Mouse (Mus musculus): ENCODE data around the gene Zfp422. TPM values are rescaled to one million over a fixed set of nuclear protein-coding genes. Genes with fewer than 3 reads are reported as not detected.

Zfp422 gene
- 22.0 TPM for polyA plus RNA-seq (2014; fragmentation: Illumina TruSeq; extraction: RNeasy Lipid Tissue Mini Kit (QIAGEN cat#74804); ENCODE audit: low read depth, low replicate concordance)

DNA sequence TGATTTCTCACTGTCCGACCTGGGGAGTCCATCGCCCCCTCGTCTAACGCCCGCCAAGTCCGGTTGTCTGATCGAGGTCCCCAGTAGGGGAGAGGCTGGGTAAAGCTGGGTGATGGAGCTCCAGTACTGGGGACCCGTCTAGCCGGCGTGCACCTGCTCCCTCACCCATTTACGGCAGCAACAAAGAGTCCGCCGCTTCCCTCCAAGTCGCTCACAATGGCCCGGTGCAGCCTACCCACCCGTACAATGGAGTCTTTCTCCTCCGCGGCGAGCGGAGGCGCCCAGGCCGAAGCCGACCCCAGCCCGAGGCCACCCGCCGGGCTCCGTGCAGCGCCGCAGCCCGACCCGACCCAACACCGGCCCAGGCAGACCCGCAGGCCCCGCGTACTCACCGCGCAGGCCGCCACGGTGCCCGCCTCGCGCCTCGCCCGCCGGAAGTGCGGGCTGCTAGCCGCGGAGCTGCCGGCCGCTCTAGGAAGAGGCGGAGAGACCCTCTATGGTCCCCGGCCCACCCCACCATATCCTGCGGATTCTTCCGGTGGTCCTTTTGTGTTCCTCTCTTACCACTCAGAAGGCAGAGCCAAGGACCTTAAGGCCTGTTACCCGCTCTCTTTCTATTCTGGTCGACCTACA lies at the start of gene Zfp422:
Gene Zfp422 (minus strand): TSS at position 461 of the 633 bp plus-strand sequence.

GRCm38 (mm10) chr6:116673471-116674282 lies 44.9 kb upstream of the Zfp422 start, which contains the start of gene Rassf4:
Rassf4 (minus strand) TSS chr6:116673952.

GRCm38 (mm10) chr6:116650406-116650805 lies 21.6 kb upstream of the Zfp422 start, which contains the start of gene Depp1:
Depp1 (plus strand) TSS chr6:116650609.

DNA sequence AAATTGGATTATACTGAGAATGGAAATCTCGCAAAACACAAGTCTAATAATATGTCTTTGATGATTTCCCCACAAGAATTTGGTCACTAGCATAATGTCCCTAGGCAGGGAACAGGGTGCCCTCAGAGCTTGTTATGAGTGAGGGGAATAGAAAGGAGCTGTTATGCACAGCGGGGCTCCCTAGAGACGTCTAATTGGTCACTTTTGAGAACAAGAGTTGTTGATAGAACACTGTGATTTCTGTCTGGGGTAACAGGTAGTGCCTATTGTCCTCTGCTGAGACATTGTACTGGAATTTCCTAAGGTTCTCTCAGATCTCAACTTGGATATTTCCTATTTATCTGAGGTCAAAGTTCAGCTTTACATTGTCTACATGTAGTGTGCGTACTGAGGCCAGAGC lies 44.7 kb downstream of the Zfp422 start, which contains the start of gene Olfr215:
Gene Olfr215 (minus strand): TSS at position 101 of the 400 bp plus-strand sequence.

Other genes starting within 250 kb of the Zfp422 start
- gene Alox5, start 167.8 kb downstream of the Zfp422 start, polyA plus RNA-seq (2014; fragmentation: Illumina TruSeq; extraction: RNeasy Lipid Tissue Mini Kit (QIAGEN cat#74804); ENCODE audit: low read depth, low replicate concordance), result 10.1 TPM
- not detected for gene Olfr211, start 139.9 kb downstream of the Zfp422 start, polyA plus RNA-seq (2014; fragmentation: Illumina TruSeq; extraction: RNeasy Lipid Tissue Mini Kit (QIAGEN cat#74804); ENCODE audit: low read depth, low replicate concordance)
- not detected for gene Olfr212, start 122.5 kb downstream of the Zfp422 start, polyA plus RNA-seq (2014; fragmentation: Illumina TruSeq; extraction: RNeasy Lipid Tissue Mini Kit (QIAGEN cat#74804); ENCODE audit: low read depth, low replicate concordance)
- not detected for gene Olfr213, start 90.5 kb downstream of the Zfp422 start, polyA plus RNA-seq (2014; fragmentation: Illumina TruSeq; extraction: RNeasy Lipid Tissue Mini Kit (QIAGEN cat#74804); ENCODE audit: low read depth, low replicate concordance)
- not detected for gene Gm5580, start 77.9 kb downstream of the Zfp422 start, polyA plus RNA-seq (2014; fragmentation: Illumina TruSeq; extraction: RNeasy Lipid Tissue Mini Kit (QIAGEN cat#74804); ENCODE audit: low read depth, low replicate concordance)
- gene Olfr214, start 74.8 kb downstream of the Zfp422 start, polyA plus RNA-seq (2014; fragmentation: Illumina TruSeq; extraction: RNeasy Lipid Tissue Mini Kit (QIAGEN cat#74804); ENCODE audit: low read depth, low replicate concordance), result not detected
- gene Olfr215, start 44.8 kb downstream of the Zfp422 start, polyA plus RNA-seq (2014; fragmentation: Illumina TruSeq; extraction: RNeasy Lipid Tissue Mini Kit (QIAGEN cat#74804); ENCODE audit: low read depth, low replicate concordance), result not detected
- gene Depp1, start 21.6 kb upstream of the Zfp422 start, polyA plus RNA-seq (2014; fragmentation: Illumina TruSeq; extraction: RNeasy Lipid Tissue Mini Kit (QIAGEN cat#74804); ENCODE audit: low read depth, low replicate concordance), result 56.3 TPM
- gene Rassf4, start 45.0 kb upstream of the Zfp422 start, polyA plus RNA-seq (2014; fragmentation: Illumina TruSeq; extraction: RNeasy Lipid Tissue Mini Kit (QIAGEN cat#74804); ENCODE audit: low read depth, low replicate concordance), result 9.2 TPM
- gene Tmem72, start 87.9 kb upstream of the Zfp422 start, polyA plus RNA-seq (2014; fragmentation: Illumina TruSeq; extraction: RNeasy Lipid Tissue Mini Kit (QIAGEN cat#74804); ENCODE audit: low read depth, low replicate concordance), result not detected